23 mouse cellular contexts compared by ENCODE assay signal in genomic region chr7:3219370-3219769, GRCm38 (mm10). TPM values are rescaled to one million over a fixed set of nuclear protein-coding genes. Genes with fewer than 3 reads are reported as not detected.
"Had no signal": no experiment of that assay in that cellular context is flagged by ENCODE, and none has a peak within 500 bp of the region (broad histone marks: within the 10 kb centered on the region; RNA-seq: fewer than 3 reads in every experiment).

No protein-coding gene starts in this region.

- DNase-seq: kidney, adult 18-20 months; kidney, adult 9 months; kidney, postnatal 36 days; layer of hippocampus, postnatal 36 days; liver, embryonic 13.5 days; lung, embryonic 14.5 days; lung, postnatal 10 days; lung, postnatal 36 days; thymus, adult 18-20 months; thymus, postnatal 36 days had no signal

- ATAC-seq: midbrain, embryonic 13.5 days had no signal

- H3K4me3 ChIP-seq: left cerebral cortex, adult 2 months; limb, embryonic 13.5 days; liver, embryonic 13.5 days; midbrain, embryonic 10.5 days; midbrain, embryonic 13.5 days had no signal

- H3K4me1 ChIP-seq: limb, embryonic 13.5 days; liver, embryonic 13.5 days; midbrain, embryonic 10.5 days; midbrain, embryonic 13.5 days had no signal

- H3K36me3 ChIP-seq: limb, embryonic 13.5 days; liver, embryonic 13.5 days; midbrain, embryonic 10.5 days; midbrain, embryonic 13.5 days had no signal

- H3K9me3 ChIP-seq: limb, embryonic 13.5 days; liver, embryonic 13.5 days; megakaryocyte, embryonic 14.5 days; midbrain, embryonic 10.5 days; midbrain, embryonic 13.5 days had no signal

- H3K9ac ChIP-seq: limb, embryonic 13.5 days; liver, embryonic 13.5 days; lung, embryonic 14.5 days; midbrain, embryonic 13.5 days had no signal

- H3K4me2 ChIP-seq: limb, embryonic 13.5 days; liver, embryonic 13.5 days; lung, embryonic 14.5 days; midbrain, embryonic 13.5 days had no signal

- H3K27ac ChIP-seq: kidney, postnatal 0 days; left cerebral cortex, adult 2 months; limb, embryonic 13.5 days; liver, embryonic 13.5 days; midbrain, embryonic 10.5 days; midbrain, embryonic 13.5 days had no signal

RNA-seq across cellular contexts. Expression of gene Nlrp12, which starts 30.2 kb away (rescaled TPM):
- polyA plus RNA-seq: kidney, postnatal 0 days; limb, embryonic 13.5 days; lung, embryonic 14.5 days; midbrain, embryonic 10.5 days; midbrain, embryonic 13.5 days; neural tube, embryonic 11.5 days; neural tube, embryonic 14.5 days; urinary bladder, adult 2 months had no signal

RNA-seq across cellular contexts. Expression of gene AU018091, which starts 50.4 kb away (rescaled TPM):
- polyA plus RNA-seq: kidney, postnatal 0 days; liver, adult 2 months; liver, embryonic 13.5 days; liver, embryonic 16.5 days; lung, embryonic 14.5 days; midbrain, embryonic 13.5 days; midbrain, postnatal 0 days; neural tube, embryonic 11.5 days; neural tube, embryonic 14.5 days; small intestine, adult 2 months had no signal
